Mouse (Mus musculus): Measurements from ENCODE around the gene Kbtbd12. TPM values are rescaled to one million over a fixed set of nuclear protein-coding genes. Genes with fewer than 3 reads are reported as not detected.
A peak's percentile ranks its signal among the peaks of the same experiment; 100 is the strongest.

The Kbtbd12 gene
- polyA plus RNA-seq (2014; fragmentation: Nextera tagmentation; extraction: Ambion mirVana) = 0.19 TPM in 1 of 2 replicates, not detected in the other

DNA sequence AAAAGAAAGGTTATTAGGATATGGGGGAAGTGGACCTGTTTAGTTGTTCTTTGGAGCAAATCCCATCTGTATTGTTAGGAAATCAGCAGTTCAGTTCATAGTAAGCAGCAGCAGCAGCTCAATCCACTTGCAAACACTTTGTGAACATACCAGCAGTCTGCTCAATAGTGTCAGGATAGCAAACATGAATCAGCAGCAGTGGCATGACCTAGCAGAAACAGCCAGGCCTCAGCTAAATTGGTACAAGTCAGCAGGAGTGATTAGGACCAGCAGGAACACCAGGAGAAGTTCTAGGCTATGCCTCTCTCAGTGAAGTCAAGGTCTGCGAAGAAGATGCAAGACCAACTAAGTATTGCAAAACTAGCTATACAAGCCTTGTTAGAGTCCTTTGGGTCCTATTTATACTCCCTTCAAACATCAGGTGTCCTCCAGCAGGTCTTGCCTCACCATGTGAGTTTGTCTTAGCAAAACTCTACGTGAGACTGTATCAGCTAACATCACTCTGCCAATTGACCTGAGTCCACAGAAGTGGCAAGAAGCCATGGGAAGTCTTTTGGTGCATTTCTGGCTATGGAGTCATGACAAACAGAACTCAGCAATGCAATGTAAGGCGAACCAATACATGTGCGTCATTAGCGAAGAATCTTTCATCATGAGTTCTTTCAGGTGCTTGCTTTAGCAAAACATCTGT, at the start of gene Kbtbd12:
Gene Kbtbd12, minus strand, starts transcription at position 340 of the 691 bp plus-strand sequence.
- H3K27me3 ChIP-seq (ENCODE audit: insufficient read depth, low read length) = no peaks in the 10 kb centered on the region
- no peak within 1 kb of the TSS for H3K4me3 ChIP-seq (ENCODE audit: low read depth, low read length)
- H3K4me2 ChIP-seq = no peak within 1 kb of the TSS
- no peak within 1 kb of the TSS for H3K9ac ChIP-seq
- no peak for TF ChIP-seq CTCF (IDR thresholded peaks at IDR 0.05; ENCODE audit: low read depth)
- H3K9me3 ChIP-seq (ENCODE audit: low read depth, low read length) = no peaks in the 10 kb centered on the region
- no peaks in the 10 kb centered on the region for H3K36me3 ChIP-seq (ENCODE audit: insufficient read depth)
- no peak for DNase-seq
- no peaks in the 10 kb centered on the region for H3K4me1 ChIP-seq (ENCODE audit: insufficient read depth)
- WGBS = 96% methylated on average over 5 of the region's 5 CpGs
- no peak for ATAC-seq (ENCODE audit: insufficient read depth)
- H3K27ac ChIP-seq (ENCODE audit: low read depth) = no peak within 1 kb of the TSS

DNA sequence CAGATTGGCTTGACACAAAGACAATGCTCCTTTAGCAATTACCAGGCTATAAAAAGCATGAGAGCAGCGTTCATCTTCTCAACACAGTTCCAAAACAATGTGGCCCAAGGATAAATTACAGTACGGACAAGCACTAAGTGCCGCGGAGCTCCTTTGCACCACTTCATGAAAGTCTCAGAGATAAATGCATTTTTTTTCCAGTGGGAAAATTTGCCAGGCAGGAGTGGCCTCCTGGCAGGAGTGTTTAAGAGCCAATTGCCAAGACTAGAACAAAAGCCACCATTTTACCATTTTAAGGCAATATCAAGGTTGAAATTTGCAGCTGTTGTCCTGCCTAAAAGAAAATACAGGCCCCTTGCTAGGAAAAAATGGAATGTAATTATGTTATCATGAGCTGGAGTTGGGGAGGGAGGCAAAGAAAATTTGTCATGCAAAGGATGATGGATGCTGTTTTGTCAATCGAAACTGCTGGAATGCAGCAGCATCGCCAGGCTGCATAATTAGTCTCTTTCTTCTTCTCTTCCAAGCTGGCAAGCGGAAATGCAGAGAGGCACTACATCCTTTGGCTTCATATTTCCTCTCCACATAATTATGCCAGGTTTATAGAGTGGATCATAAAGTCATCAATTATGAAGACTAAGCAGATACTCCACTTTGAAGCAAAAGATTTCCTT, 45.8 kb upstream of the Kbtbd12 start:
- Histone ChIP-seq H3K27me3 (ENCODE audit: insufficient read depth, low read length) (no peaks in the 10 kb centered on the region), H3K4me1 (ENCODE audit: insufficient read depth) (peaks cover 19% of the 10 kb centered on the region), H3K36me3 (ENCODE audit: insufficient read depth) (no peaks in the 10 kb centered on the region), H3K9ac (no peak overlapping the region), H3K9me3 (ENCODE audit: low read depth, low read length) (no peaks in the 10 kb centered on the region), H3K27ac (ENCODE audit: low read depth) (peak overlapping the region; percentile 48; the same call in 1 of the 2 replicates), H3K4me2 (no peak overlapping the region), H3K4me3 (ENCODE audit: low read depth, low read length) (no peak overlapping the region)
- DNase-seq (peak; percentile 35), ATAC-seq (ENCODE audit: insufficient read depth) (no peak)
- WGBS = 36% methylated on average over 7 of the region's 7 CpGs
- TF ChIP-seq CTCF (IDR thresholded peaks at IDR 0.05; ENCODE audit: low read depth) = no peak

DNA sequence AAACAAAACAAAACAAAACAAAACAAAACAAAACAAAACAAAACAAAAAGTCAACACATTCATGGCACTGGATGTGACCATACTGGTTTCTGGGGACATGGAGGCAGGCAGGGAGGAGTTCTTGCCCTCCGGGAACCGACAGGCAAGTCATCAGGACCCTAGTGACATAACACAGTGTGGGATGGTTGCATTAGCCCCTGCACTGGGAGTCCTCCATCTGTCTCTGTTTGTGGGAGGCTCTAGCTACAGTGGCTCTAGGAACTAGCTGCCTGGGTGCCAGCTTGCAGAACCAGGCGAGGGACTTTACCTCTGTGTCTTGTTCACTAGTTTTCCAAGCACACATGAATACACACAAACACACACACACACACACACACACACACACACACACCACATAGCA, 43.3 kb upstream of the Kbtbd12 start:
- 85% methylated on average over 3 of the region's 3 CpGs for WGBS
- no peak for DNase-seq
- H3K4me2 ChIP-seq = no peak overlapping the region
- no peak overlapping the region for H3K9ac ChIP-seq
- H3K9me3 ChIP-seq (ENCODE audit: low read depth, low read length) = no peaks in the 10 kb centered on the region
- peaks cover 9% of the 10 kb centered on the region; the same call in 1 of the 2 replicates for H3K4me1 ChIP-seq (ENCODE audit: insufficient read depth)
- no peak overlapping the region for H3K27ac ChIP-seq (ENCODE audit: low read depth)
- no peak overlapping the region for H3K4me3 ChIP-seq (ENCODE audit: low read depth, low read length)
- TF ChIP-seq CTCF (IDR thresholded peaks at IDR 0.05; ENCODE audit: low read depth) = no peak
- H3K36me3 ChIP-seq (ENCODE audit: insufficient read depth) = no peaks in the 10 kb centered on the region
- ATAC-seq (ENCODE audit: insufficient read depth) = no peak
- H3K27me3 ChIP-seq (ENCODE audit: insufficient read depth, low read length) = no peaks in the 10 kb centered on the region

DNA sequence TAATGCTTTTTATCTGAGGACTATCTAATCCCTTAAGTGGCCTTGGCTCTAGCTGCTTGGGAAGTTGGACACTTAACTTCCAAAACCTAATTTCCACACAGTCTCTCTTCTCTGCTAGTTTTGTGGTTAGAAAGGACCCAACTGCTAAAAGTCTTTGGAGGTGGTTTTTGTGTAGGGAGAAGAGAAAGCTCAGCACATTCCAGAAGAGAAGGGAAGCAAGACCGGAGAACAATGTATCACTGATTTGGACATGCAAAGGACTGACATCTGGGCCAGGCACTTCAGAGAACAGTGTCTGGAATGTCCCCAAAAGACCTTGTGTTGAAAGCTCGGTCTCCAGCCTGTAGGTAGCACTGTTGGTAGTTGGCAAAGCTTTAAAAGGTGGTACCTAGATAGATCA, 40.0 kb upstream of the Kbtbd12 start:
- H3K9me3 ChIP-seq (ENCODE audit: low read depth, low read length) = no peaks in the 10 kb centered on the region
- no peak overlapping the region for H3K9ac ChIP-seq
- no peak for TF ChIP-seq CTCF (IDR thresholded peaks at IDR 0.05; ENCODE audit: low read depth)
- DNase-seq = no peak
- H3K4me3 ChIP-seq (ENCODE audit: low read depth, low read length) = no peak overlapping the region
- H3K4me2 ChIP-seq = no peak overlapping the region
- H3K27me3 ChIP-seq (ENCODE audit: insufficient read depth, low read length) = no peaks in the 10 kb centered on the region
- H3K36me3 ChIP-seq (ENCODE audit: insufficient read depth) = no peaks in the 10 kb centered on the region
- H3K27ac ChIP-seq (ENCODE audit: low read depth) = no peak overlapping the region
- H3K4me1 ChIP-seq (ENCODE audit: insufficient read depth) = no peaks in the 10 kb centered on the region
- 62% methylated on average over 2 of the region's 2 CpGs for WGBS
- no peak for ATAC-seq (ENCODE audit: insufficient read depth)

DNA sequence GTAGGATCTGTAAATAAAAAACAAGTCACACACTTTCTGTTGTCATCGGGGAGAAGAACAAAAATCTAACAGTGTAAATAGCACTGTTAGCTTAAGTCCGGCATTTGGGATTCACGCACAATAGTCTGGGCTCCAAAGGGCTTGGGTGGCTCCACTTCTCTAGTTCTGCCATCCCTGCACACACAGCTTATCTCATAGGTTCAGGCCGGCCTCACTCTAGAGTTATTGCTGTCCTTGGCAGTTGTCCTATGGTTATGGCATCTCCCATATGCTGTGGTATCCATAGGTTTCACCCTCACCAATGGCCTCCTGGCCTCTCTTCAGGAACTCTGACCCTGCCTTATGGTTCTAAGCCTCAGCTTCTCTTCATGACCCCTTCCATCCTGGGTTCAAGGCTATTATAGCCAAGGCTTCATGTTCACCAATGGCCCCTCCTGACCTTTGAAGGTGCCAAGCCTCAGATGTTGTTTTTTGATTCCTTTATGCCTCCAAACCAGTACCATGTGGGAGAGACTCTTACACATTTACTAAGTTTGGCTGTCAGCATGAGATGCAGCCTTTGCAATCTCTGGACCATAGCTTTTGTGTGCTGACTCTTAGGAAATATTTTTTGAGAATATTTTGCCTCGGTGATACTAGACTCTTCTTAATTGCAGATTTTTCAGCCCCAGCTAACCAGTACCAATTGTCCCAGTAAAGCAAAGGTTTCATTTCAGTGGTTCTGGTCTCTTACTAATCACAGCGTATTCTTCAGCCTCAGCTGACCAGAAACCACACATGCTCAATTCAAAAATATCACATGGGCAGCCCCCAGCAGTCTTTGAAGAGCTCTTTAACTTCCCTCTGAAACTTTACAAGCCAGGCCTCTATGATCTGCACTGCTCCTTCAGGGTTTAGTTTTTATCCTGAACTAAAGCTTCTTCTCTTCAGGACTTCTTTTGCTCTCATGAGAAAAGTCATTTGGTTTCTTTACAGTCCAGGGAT, 39.3 kb upstream of the Kbtbd12 start:
- Histone ChIP-seq H3K9me3 (ENCODE audit: low read depth, low read length) (no peaks in the 10 kb centered on the region), H3K4me2 (no peak overlapping the region), H3K9ac (no peak overlapping the region), H3K4me3 (ENCODE audit: low read depth, low read length) (no peak overlapping the region), H3K4me1 (ENCODE audit: insufficient read depth) (no peaks in the 10 kb centered on the region), H3K27ac (ENCODE audit: low read depth) (no peak overlapping the region), H3K36me3 (ENCODE audit: insufficient read depth) (no peaks in the 10 kb centered on the region), H3K27me3 (ENCODE audit: insufficient read depth, low read length) (no peaks in the 10 kb centered on the region)
- DNase-seq (no peak), ATAC-seq (ENCODE audit: insufficient read depth) (no peak)
- no peak for TF ChIP-seq CTCF (IDR thresholded peaks at IDR 0.05; ENCODE audit: low read depth)
- WGBS = 84% methylated on average over 6 of the region's 6 CpGs

DNA sequence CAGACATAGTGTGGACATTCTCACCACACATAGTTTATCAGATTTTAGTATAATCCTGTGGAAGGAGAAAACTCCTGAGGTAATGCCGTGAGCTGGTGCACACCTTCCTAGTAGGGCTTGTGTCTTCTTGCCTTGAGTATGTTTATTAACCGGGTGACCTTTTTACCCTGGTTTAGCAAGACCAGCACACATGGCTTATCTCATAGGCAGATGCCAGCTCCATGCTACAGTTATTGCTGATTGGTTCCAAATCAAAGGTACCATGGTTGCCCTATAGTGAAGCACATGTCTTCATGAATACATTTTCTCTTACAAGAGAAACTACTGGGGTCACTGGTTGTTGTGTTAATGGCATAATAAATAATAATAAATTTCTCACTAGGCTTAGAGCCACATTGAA, 38.1 kb upstream of the Kbtbd12 start:
- TF ChIP-seq CTCF (IDR thresholded peaks at IDR 0.05; ENCODE audit: low read depth) = no peak
- no peaks in the 10 kb centered on the region for H3K4me1 ChIP-seq (ENCODE audit: insufficient read depth)
- DNase-seq = no peak
- no peaks in the 10 kb centered on the region for H3K27me3 ChIP-seq (ENCODE audit: insufficient read depth, low read length)
- H3K27ac ChIP-seq (ENCODE audit: low read depth) = no peak overlapping the region
- H3K4me3 ChIP-seq (ENCODE audit: low read depth, low read length) = no peak overlapping the region
- no peaks in the 10 kb centered on the region for H3K36me3 ChIP-seq (ENCODE audit: insufficient read depth)
- H3K4me2 ChIP-seq = no peak overlapping the region
- no peaks in the 10 kb centered on the region for H3K9me3 ChIP-seq (ENCODE audit: low read depth, low read length)
- no peak for ATAC-seq (ENCODE audit: insufficient read depth)
- WGBS = 82% methylated on average over 2 of the region's 2 CpGs
- no peak overlapping the region for H3K9ac ChIP-seq

All from lung, embryonic 14.5 days (tissue).